Mouse (Mus musculus): ENCODE data around the gene Gimap4.

DNA sequence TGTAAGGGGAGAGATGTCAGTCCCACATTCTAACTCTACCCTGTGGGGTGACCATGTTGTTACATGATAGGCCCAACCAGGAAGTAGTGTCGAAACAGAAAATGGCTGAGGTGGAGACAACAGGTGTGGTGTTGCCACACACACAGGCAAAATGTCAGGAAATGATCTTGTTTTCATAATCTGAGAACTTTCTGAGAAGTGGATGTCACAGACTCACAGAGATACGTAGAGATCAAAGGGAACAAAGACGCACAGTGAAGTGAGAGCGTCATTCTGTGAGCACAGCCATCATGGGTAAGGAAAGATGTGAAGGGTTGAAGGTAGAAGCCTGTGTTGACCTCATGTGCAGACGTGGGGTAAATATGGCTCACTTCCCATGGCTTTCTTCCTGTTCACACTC, 43.4 kb downstream of the Gimap4 start:
- no peak for TF ChIP-seq POLR2A (IDR thresholded peaks at IDR 0.05; ENCODE audit: low read depth, low read length)
- no peak for TF ChIP-seq CTCF (IDR thresholded peaks at IDR 0.05; ENCODE audit: borderline replicate concordance, insufficient read depth, low read length)

Measured in embryonic fibroblast, embryonic 13.5 days (primary cell).